Mouse (Mus musculus): ENCODE measurements around the gene Gm20661.

DNA sequence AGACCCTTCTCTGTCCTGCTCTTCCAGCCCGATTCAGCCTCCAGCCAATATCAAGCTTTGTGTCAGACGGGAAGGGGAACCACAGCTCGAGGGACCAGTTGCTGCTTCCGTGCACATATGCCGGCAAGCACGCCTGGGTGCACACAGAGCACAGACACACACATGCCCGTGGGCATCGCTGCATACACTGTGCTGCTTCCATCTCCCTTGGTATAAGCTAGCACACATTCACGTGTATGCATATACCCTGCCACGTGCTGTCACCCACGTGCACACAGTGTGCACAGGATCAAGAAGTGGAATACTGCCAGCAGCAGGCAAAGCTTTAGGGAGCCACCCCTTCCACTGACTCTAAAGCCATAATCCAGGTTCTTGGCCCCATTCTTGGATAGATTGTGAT lies 48.7 kb upstream of the Gm20661 start:
- TF ChIP-seq CTCF (conservative IDR thresholded peaks at IDR 0.05; ENCODE audit: low read length) (no peak), POU5F1 (IDR thresholded peaks at IDR 0.05; ENCODE audit: borderline replicate concordance, low read length) (no peak), NANOG (IDR thresholded peaks at IDR 0.05; ENCODE audit: borderline replicate concordance, low read length) (no peak)

All from E14TG2a.4 (cell line).